Mouse (Mus musculus): ENCODE data around the gene Tnfrsf1b. TPM values are rescaled to one million over a fixed set of nuclear protein-coding genes. Genes with fewer than 3 reads are reported as not detected.
"Not testable (repeated sequence)": the region's sequence is repeated elsewhere in the genome, so short reads cannot be mapped to it uniquely, and the experiment has no call there.

Tnfrsf1b gene
- polyA plus RNA-seq, 1 experiment from 2014 or later = 1.6 TPM

- 35% methylated on average over 11 of the region's 11 CpGs for WGBS
- H3K4me1 ChIP-seq = no peaks in the 10 kb centered on the region
- no peak overlapping the region for H3K27ac ChIP-seq
- no peak overlapping the region for H3K9ac ChIP-seq
- no peaks in the 10 kb centered on the region for H3K36me3 ChIP-seq
- H3K9me3 ChIP-seq = no peaks in the 10 kb centered on the region
- no peak for ATAC-seq (ENCODE audit: insufficient number of reproducible peaks, insufficient read depth, low FRiP score, low TSS enrichment)
- H3K27me3 ChIP-seq = no peaks in the 10 kb centered on the region
- no peak overlapping the region for H3K4me3 ChIP-seq
- no peak overlapping the region for H3K4me2 ChIP-seq (replicated peaks)
Measured at GRCm38 (mm10) chr4:145199982-145200699, 46.5 kb downstream of the Tnfrsf1b start.

- H3K4me3 ChIP-seq = no peak overlapping the region
- H3K4me2 ChIP-seq (replicated peaks) = no peak overlapping the region
- no peaks in the 10 kb centered on the region for H3K36me3 ChIP-seq
- H3K27me3 ChIP-seq = no peaks in the 10 kb centered on the region
- WGBS = 83% methylated on average over 4 of the region's 4 CpGs
- no peak overlapping the region for H3K9ac ChIP-seq
- H3K27ac ChIP-seq = no peak overlapping the region
- no peaks in the 10 kb centered on the region for H3K9me3 ChIP-seq
- peaks cover 10% of the 10 kb centered on the region for H3K4me1 ChIP-seq
- no peak for ATAC-seq (ENCODE audit: insufficient number of reproducible peaks, insufficient read depth, low FRiP score, low TSS enrichment)
Measured at GRCm38 (mm10) chr4:145196586-145196985, 50.1 kb downstream of the Tnfrsf1b start.

- Histone ChIP-seq H3K4me2 (replicated peaks) (peak overlapping the region; percentile 36), H3K27me3 (no peaks in the 10 kb centered on the region), H3K4me3 (peak overlapping the region; percentile 94), H3K4me1 (peaks cover 10% of the 10 kb centered on the region), H3K9me3 (no peaks in the 10 kb centered on the region), H3K36me3 (peaks cover under 1% of the 10 kb centered on the region; the same call in 1 of the 2 replicates), H3K27ac (no peak overlapping the region), H3K9ac (no peak overlapping the region)
- WGBS = 16% methylated on average over 5 of the region's 5 CpGs
- ATAC-seq (ENCODE audit: insufficient number of reproducible peaks, insufficient read depth, low FRiP score, low TSS enrichment) = no peak
Measured at GRCm38 (mm10) chr4:145195172-145195571, 51.5 kb downstream of the Tnfrsf1b start.

GRCm38 (mm10) chr4:145194559-145195162 lies 52.0 kb downstream of the Tnfrsf1b start, which contains the start of gene Vps13d:
Vps13d (minus strand) TSS chr4:145195005.
- under 1% methylated on average over 53 of the region's 53 CpGs for WGBS
- Histone ChIP-seq H3K9ac (peak within 1 kb of the TSS; percentile 83), H3K4me3 (peak within 1 kb of the TSS; percentile 94), H3K27me3 (no peaks in the 10 kb centered on the region), H3K36me3 (peaks cover 4% of the 10 kb centered on the region; the same call in 1 of the 2 replicates), H3K27ac (peak within 1 kb of the TSS; percentile 50; the same call in 1 of the 2 replicates), H3K9me3 (no peaks in the 10 kb centered on the region), H3K4me2 (replicated peaks) (peak within 1 kb of the TSS; percentile 98), H3K4me1 (peaks cover 10% of the 10 kb centered on the region)
- ATAC-seq (ENCODE audit: insufficient number of reproducible peaks, insufficient read depth, low FRiP score, low TSS enrichment) = peak; percentile 90

- H3K9me3 ChIP-seq = no peaks in the 10 kb centered on the region
- peak overlapping the region; percentile 94 for H3K4me3 ChIP-seq
- peak overlapping the region; percentile 98 for H3K4me2 ChIP-seq (replicated peaks)
- peaks cover 4% of the 10 kb centered on the region; the same call in 1 of the 2 replicates for H3K36me3 ChIP-seq
- peak; percentile 26; the same call in 1 of the 2 replicates for ATAC-seq (ENCODE audit: insufficient number of reproducible peaks, insufficient read depth, low FRiP score, low TSS enrichment)
- 1% methylated on average over 10 of the region's 10 CpGs for WGBS
- 0 out of 2 replicates have a peak overlapping the region, but pooled peaks have one; percentile 23 for H3K27ac ChIP-seq
- no peaks in the 10 kb centered on the region for H3K27me3 ChIP-seq
- H3K4me1 ChIP-seq = peaks cover 10% of the 10 kb centered on the region
- peak overlapping the region; percentile 83 for H3K9ac ChIP-seq
Measured at GRCm38 (mm10) chr4:145193991-145194511, 52.6 kb downstream of the Tnfrsf1b start.

GRCm38 (mm10) chr4:145193406-145193805 lies 53.3 kb downstream of the Tnfrsf1b start:
- H3K9me3 ChIP-seq = no peaks in the 10 kb centered on the region
- WGBS = 38% methylated on average over 3 of the region's 3 CpGs
- H3K27me3 ChIP-seq = no peaks in the 10 kb centered on the region
- H3K4me2 ChIP-seq (replicated peaks) = peak overlapping the region; percentile 98
- peaks cover 10% of the 10 kb centered on the region for H3K4me1 ChIP-seq
- ATAC-seq (ENCODE audit: insufficient number of reproducible peaks, insufficient read depth, low FRiP score, low TSS enrichment) = no peak
- H3K36me3 ChIP-seq = peaks cover 10% of the 10 kb centered on the region; the same call in 1 of the 2 replicates
- peak overlapping the region; percentile 94 for H3K4me3 ChIP-seq
- H3K9ac ChIP-seq = no peak overlapping the region
- no peak overlapping the region for H3K27ac ChIP-seq

- Histone ChIP-seq H3K4me3 (no peak overlapping the region), H3K9me3 (no peaks in the 10 kb centered on the region), H3K27me3 (no peaks in the 10 kb centered on the region), H3K9ac (no peak overlapping the region), H3K27ac (no peak overlapping the region), H3K4me1 (peaks cover 10% of the 10 kb centered on the region), H3K4me2 (replicated peaks) (no peak overlapping the region), H3K36me3 (peaks cover 11% of the 10 kb centered on the region; the same call in 1 of the 2 replicates)
- no peak for ATAC-seq (ENCODE audit: insufficient number of reproducible peaks, insufficient read depth, low FRiP score, low TSS enrichment)
Measured at GRCm38 (mm10) chr4:145192686-145193085, 54.0 kb downstream of the Tnfrsf1b start.

GRCm38 (mm10) chr4:145188561-145188960 lies 58.1 kb downstream of the Tnfrsf1b start:
- Histone ChIP-seq H3K9ac (no peak overlapping the region), H3K4me1 (peaks cover 4% of the 10 kb centered on the region; the same call in 1 of the 2 replicates), H3K9me3 (no peaks in the 10 kb centered on the region), H3K27me3 (no peaks in the 10 kb centered on the region), H3K4me3 (no peak overlapping the region), H3K36me3 (peaks cover 31% of the 10 kb centered on the region), H3K27ac (no peak overlapping the region), H3K4me2 (replicated peaks) (no peak overlapping the region)
- no peak for ATAC-seq (ENCODE audit: insufficient number of reproducible peaks, insufficient read depth, low FRiP score, low TSS enrichment)

- Histone ChIP-seq H3K4me1 (no peaks in the 10 kb centered on the region), H3K27ac (no peak overlapping the region), H3K4me3 (no peak overlapping the region), H3K4me2 (replicated peaks) (no peak overlapping the region), H3K36me3 (peaks cover 31% of the 10 kb centered on the region), H3K9ac (no peak overlapping the region), H3K9me3 (no peaks in the 10 kb centered on the region), H3K27me3 (no peaks in the 10 kb centered on the region)
- WGBS = 77% methylated on average over 2 of the region's 2 CpGs
- no peak for ATAC-seq (ENCODE audit: insufficient number of reproducible peaks, insufficient read depth, low FRiP score, low TSS enrichment)
Measured at GRCm38 (mm10) chr4:145187619-145188018, 59.1 kb downstream of the Tnfrsf1b start.

- H3K36me3 ChIP-seq = peaks cover 30% of the 10 kb centered on the region
- no peak overlapping the region for H3K4me3 ChIP-seq
- no peak overlapping the region for H3K4me2 ChIP-seq (replicated peaks)
- no peaks in the 10 kb centered on the region for H3K9me3 ChIP-seq
- no peak overlapping the region for H3K27ac ChIP-seq
- H3K4me1 ChIP-seq = no peaks in the 10 kb centered on the region
- no peak overlapping the region for H3K9ac ChIP-seq
- 94% methylated on average over 5 of the region's 5 CpGs for WGBS
- no peaks in the 10 kb centered on the region for H3K27me3 ChIP-seq
- ATAC-seq (ENCODE audit: insufficient number of reproducible peaks, insufficient read depth, low FRiP score, low TSS enrichment) = no peak
Measured at GRCm38 (mm10) chr4:145178918-145179549, 67.6 kb downstream of the Tnfrsf1b start.

- ATAC-seq (ENCODE audit: insufficient number of reproducible peaks, insufficient read depth, low FRiP score, low TSS enrichment); H3K27ac ChIP-seq; H3K4me1 ChIP-seq; H3K9me3 ChIP-seq; H3K4me2 ChIP-seq (replicated peaks); H3K27me3 ChIP-seq; H3K4me3 ChIP-seq; H3K9ac ChIP-seq: not testable (repeated sequence)
- H3K36me3 ChIP-seq = peaks cover 81% of the 10 kb centered on the region
- WGBS = 98% methylated on average over 3 of the region's 3 CpGs
Measured at GRCm38 (mm10) chr4:145165542-145165941, 81.1 kb downstream of the Tnfrsf1b start.

Data from embryonic facial prominence, embryonic 12.5 days (tissue).